Mouse (Mus musculus) testis, adult 2 months (tissue): ENCODE results near the gene Efcab5.

Experiments used
- CTCF ChIP-seq: fragments of 200-500 bp; IDR thresholded peaks from 2 replicates; pipeline ENCODE4 v1.5.1; 2012; ENCODE audit warnings: low read depth, mild to moderate bottlenecking, inconsistent platforms, low read length, moderate library complexity; ENCODE audit not compliant: control insufficient read depth, insufficient read depth, insufficient replicate concordance
- POLR2A ChIP-seq: fragments of 200-500 bp; IDR thresholded peaks from 2 replicates; pipeline ENCODE4 v1.6.1; 2012; ENCODE audit warnings: low read depth, mild to moderate bottlenecking, inconsistent platforms, low read length, moderate library complexity; ENCODE audit not compliant: control insufficient read depth

DNA sequence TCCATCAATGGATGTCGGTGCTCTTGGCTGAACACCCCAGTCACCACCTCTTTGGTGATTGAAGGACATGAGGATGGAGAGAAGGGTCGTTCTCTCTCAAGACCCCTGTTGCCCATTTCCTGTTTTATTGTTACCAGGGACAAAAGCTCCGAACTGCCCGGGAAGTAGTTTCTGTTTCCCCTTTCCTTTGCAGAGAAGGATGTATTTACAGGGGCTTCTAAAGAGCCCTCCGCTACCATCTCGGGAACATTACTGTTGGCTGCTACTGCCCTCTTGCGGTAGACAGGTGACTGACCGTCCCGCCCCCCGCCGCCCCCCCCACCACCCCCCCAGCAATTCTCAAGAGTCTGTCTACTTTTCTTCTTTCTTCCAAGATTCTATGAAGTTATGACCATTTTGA lies 95.6 kb downstream of the Efcab5 start:
- TF ChIP-seq CTCF (no peak), POLR2A (no peak)
